Mouse (Mus musculus) cerebellum, adult 2 months (tissue): Measurements from ENCODE around the gene Slc12a8.

Source experiments
- CTCF ChIP-seq: fragments of 200-500 bp; IDR thresholded peaks from 2 replicates; pipeline ENCODE4 v1.5.1; 2011; ENCODE audit warnings: low read depth, mild to moderate bottlenecking, control low read depth, low read length, moderate library complexity, borderline replicate concordance; ENCODE audit not compliant: insufficient read depth
- POLR2A ChIP-seq: fragments of 200-500 bp; IDR thresholded peaks from 2 replicates; pipeline ENCODE4 v1.6.1; 2011; ENCODE audit warnings: low read length, control low read depth, borderline replicate concordance; ENCODE audit not compliant: insufficient read depth

GRCm38 (mm10) chr16:33580736-33581241 is 63.7 kb downstream of the Slc12a8 start:
- TF ChIP-seq CTCF, result no peak
- TF ChIP-seq POLR2A, result no peak
